In genomic region chr1:174921298-174921955, GRCm38 (mm10) we compare ENCODE assay signal across 8 mouse cellular contexts. TPM values are rescaled to one million over a fixed set of nuclear protein-coding genes. Genes with fewer than 3 reads are reported as not detected.
DNase-seq lines count a peak whose midpoint lies in the region; ATAC-seq lines count a peak whose summit lies in the region.

TSS of gene Grem2 (minus strand) at chr1:174921819.

- no peaks in the 10 kb centered on the region; the same call in 1 of the 2 replicates for H3K27me3 ChIP-seq in liver, embryonic 16.5 days (ENCODE audit: control insufficient read depth, insufficient read depth, low read depth, low read length)
- H3K27me3 ChIP-seq in neural tube, embryonic 14.5 days (ENCODE audit: control insufficient read depth, insufficient read depth, low read length) = no peaks in the 10 kb centered on the region

- peak; percentile 30 to 31 for DNase-seq in cerebellum, postnatal 14 days
- no peak for DNase-seq in cerebellum, adult 9-11 months
- DNase-seq in frontal cortex, postnatal 36 days (ENCODE audit: low spot score in 2 of 2) = peak; percentile 70 to 81
- DNase-seq in layer of hippocampus, adult 18-20 months (ENCODE audit: low spot score in 2 of 2) = peak; percentile 49 to 60
- peak; percentile 66 for DNase-seq in yolk sac, embryonic 10.5 days (ENCODE audit: low spot score)

- peak within 1 kb of the TSS; percentile 38 for H3K4me3 ChIP-seq in liver, embryonic 16.5 days (ENCODE audit: low read depth, low read length)
- H3K4me3 ChIP-seq in neural tube, embryonic 14.5 days (ENCODE audit: low read depth, low read length) = peak within 1 kb of the TSS; percentile 42

- no peaks in the 10 kb centered on the region for H3K9me3 ChIP-seq in liver, embryonic 16.5 days (replicated peaks; ENCODE audit: control insufficient read depth, low read length)
- no peaks in the 10 kb centered on the region for H3K9me3 ChIP-seq in neural tube, embryonic 14.5 days (ENCODE audit: control insufficient read depth, low read length)

- no peak within 1 kb of the TSS for H3K27ac ChIP-seq in liver, embryonic 16.5 days (ENCODE audit: low read length)
- H3K27ac ChIP-seq in neural tube, embryonic 14.5 days (ENCODE audit: low read depth, low read length) = peak within 1 kb of the TSS; percentile 68

- H3K4me2 ChIP-seq in liver, embryonic 16.5 days (ENCODE audit: low read depth, low read length) = 0 out of 2 replicates have a peak within 1 kb of the TSS, but pooled peaks have one; percentile 24
- peak within 1 kb of the TSS; percentile 57 for H3K4me2 ChIP-seq in neural tube, embryonic 14.5 days (ENCODE audit: low read depth, low read length)

- 7% methylated on average over 30 of the region's 30 CpGs for WGBS in liver, embryonic 16.5 days (ENCODE audit: insufficient replicate concordance)
- WGBS in neural tube, embryonic 14.5 days = 5% methylated on average over 30 of the region's 30 CpGs

- ATAC-seq in common myeloid progenitor, adult 5-6 weeks (replicated peaks; ENCODE audit: low read depth, poor library complexity, severe bottlenecking) = peak; percentile 45; the same call in 1 of the 2 replicates
- peak; percentile 83 for ATAC-seq in liver, embryonic 16.5 days (ENCODE audit: low read depth)
- peak; percentile 99 for ATAC-seq in neural tube, embryonic 14.5 days (ENCODE audit: low read depth)

- no peaks in the 10 kb centered on the region for H3K36me3 ChIP-seq in liver, embryonic 16.5 days (ENCODE audit: control insufficient read depth, insufficient read depth)
- H3K36me3 ChIP-seq in neural tube, embryonic 14.5 days (ENCODE audit: control insufficient read depth, insufficient read depth, low read length) = no peaks in the 10 kb centered on the region

- no peak within 1 kb of the TSS for H3K9ac ChIP-seq in liver, embryonic 16.5 days (ENCODE audit: low read depth, low read length)
- H3K9ac ChIP-seq in neural tube, embryonic 14.5 days (replicated peaks; ENCODE audit: low read depth, low read length) = peak within 1 kb of the TSS; percentile 63

- H3K4me1 ChIP-seq in liver, embryonic 16.5 days (ENCODE audit: control insufficient read depth, low read depth, low read length) = no peaks in the 10 kb centered on the region
- H3K4me1 ChIP-seq in neural tube, embryonic 14.5 days (ENCODE audit: control insufficient read depth, insufficient read depth, low read length) = peaks cover 4% of the 10 kb centered on the region; the same call in 1 of the 2 replicates

RNA-seq across cellular contexts. Expression of gene Grem2, which starts in this region (rescaled TPM):
- total RNA-seq in common myeloid progenitor, adult 5-6 weeks (2017) = not detected in 2 replicates
- 10 to 100 TPM; 13.5 to 16.2 TPM for total RNA-seq in layer of hippocampus, adult 18-20 months (2021)
- polyA plus RNA-seq in liver, embryonic 16.5 days (2015; fragmentation: Nextera tagmentation; extraction: Ambion mirVana) = 0.33 and 0.48 TPM in 2 replicates
- 1.9 and 2.1 TPM in 2 replicates for polyA plus RNA-seq in neural tube, embryonic 14.5 days (2014; fragmentation: Nextera tagmentation; extraction: Ambion mirVana)

Comparison
In these comparisons a context has a peak if more than half of its experiments do, and no peak if none do; other contexts are left out.
1. RNA of gene Grem2 (total RNA-seq): 13.5 to 16.2 TPM in layer of hippocampus, adult 18-20 months; not detected in common myeloid progenitor, adult 5-6 weeks; every median in the first group is over 10 times any median in the second.
2. Peak in ATAC-seq in common myeloid progenitor, adult 5-6 weeks; RNA of the gene not detected or under 1 TPM.
3. Peak in ATAC-seq, H3K4me3 ChIP-seq and H3K4me2 ChIP-seq in liver, embryonic 16.5 days; RNA of the gene not detected or under 1 TPM.
4. ATAC-seq: peak in every context shown above with its lines; median percentile 99 in neural tube, embryonic 14.5 days; 83 in liver, embryonic 16.5 days; 45 in common myeloid progenitor, adult 5-6 weeks.